Mouse (Mus musculus): ENCODE data around the gene Mapk1.

- TF ChIP-seq MYOD1 (IDR thresholded peaks at IDR 0.05; ENCODE audit: control insufficient read depth, insufficient read length, low read depth) (no peak), CTCF (IDR thresholded peaks at IDR 0.05; ENCODE audit: control insufficient read depth, insufficient read depth, insufficient read length) (no peak), USF1 (IDR thresholded peaks at IDR 0.05; ENCODE audit: low read depth) (no peak), CEBPB (IDR thresholded peaks at IDR 0.05; ENCODE audit: low read depth) (no peak)
Observed at GRCm38 (mm10) chr16:16941078-16941477, 42.1 kb upstream of the Mapk1 start.
